Mouse (Mus musculus) stomach, postnatal 0 days (tissue): ENCODE measurements at regions not wholly inside any gene's neighbourhood (a gene's known extent, or its start where the extent isn't known, plus 50 kb on each side); places are given as distances from the start of the nearest gene placed in this dataset.

Experiments
- ATAC-seq: fragments of 200-750 bp; cut with Nextera tagmentation; 2 replicates; pipeline ENCODE4 v1.8.0; 2017; ENCODE audit not compliant: low FRiP score, low TSS enrichment
- DNase-seq: peaks from one replicate; pipeline ENCODE4 v3.0.0-alpha.2; 2016; ENCODE audit warnings: low spot score
- H3K27ac ChIP-seq: fragments of 300-500 bp; sonication (generic); replicated peaks from 2 replicates; pipeline ENCODE4 v1.5.1; 2014; ENCODE audit warnings: mild to moderate bottlenecking, control low read depth
- H3K27me3 ChIP-seq: fragments of 300-500 bp; sonication (generic); 2 replicates; pipeline ENCODE4 v1.6.1; 2014; ENCODE audit warnings: low read length; ENCODE audit not compliant: control insufficient read depth, insufficient read depth
- H3K36me3 ChIP-seq: fragments of 300-500 bp; sonication (generic); 2 replicates; pipeline ENCODE4 v1.6.1; 2014; ENCODE audit warnings: low read length, mixed read lengths; ENCODE audit not compliant: control insufficient read depth, insufficient read depth
- H3K4me1 ChIP-seq: fragments of 300-500 bp; sonication (generic); replicated peaks from 2 replicates; pipeline ENCODE4 v1.6.1; 2014; ENCODE audit warnings: antibody characterized with exemption; ENCODE audit not compliant: control insufficient read depth, insufficient read depth
- H3K4me2 ChIP-seq: fragments of 300-500 bp; sonication (generic); replicated peaks from 2 replicates; pipeline ENCODE4 v1.6.1; 2014; ENCODE audit warnings: low read depth, mild to moderate bottlenecking, control low read depth, moderate library complexity
- H3K4me3 ChIP-seq: fragments of 300-500 bp; sonication (generic); 2 replicates; pipeline ENCODE4 v1.5.1; 2014; ENCODE audit warnings: low read depth, low read length, control low read depth
- H3K9ac ChIP-seq: fragments of 300-500 bp; sonication (generic); 2 replicates; pipeline ENCODE4 v1.6.1; 2014; ENCODE audit warnings: mild to moderate bottlenecking, low read length, control low read depth, mixed read lengths
- H3K9me3 ChIP-seq: fragments of 300-500 bp; sonication (generic); 2 replicates; pipeline ENCODE4 v1.6.1; 2016; ENCODE audit warnings: low read length; ENCODE audit not compliant: control insufficient read depth
- CTCF ChIP-seq: IDR thresholded peaks from 2 replicates; pipeline ENCODE4 v1.5.1; 2016; ENCODE audit warnings: antibody characterized with exemption, low read depth, mild to moderate bottlenecking, moderate library complexity
- EP300 ChIP-seq: optimal IDR thresholded peaks from 2 replicates; pipeline ENCODE3; 2016; ENCODE audit warnings: antibody characterized with exemption
- WGBS: fragments of 180-500 bp; shearing (Covaris S2); extraction: QIAGEN DNeasy Blood & Tissue Kit; methylation state at CpG from one replicate; pipeline ENCODE4 v1.1.7; 2014; 5-methylcytosine and 5-hydroxymethylcytosine counted together

DNA sequence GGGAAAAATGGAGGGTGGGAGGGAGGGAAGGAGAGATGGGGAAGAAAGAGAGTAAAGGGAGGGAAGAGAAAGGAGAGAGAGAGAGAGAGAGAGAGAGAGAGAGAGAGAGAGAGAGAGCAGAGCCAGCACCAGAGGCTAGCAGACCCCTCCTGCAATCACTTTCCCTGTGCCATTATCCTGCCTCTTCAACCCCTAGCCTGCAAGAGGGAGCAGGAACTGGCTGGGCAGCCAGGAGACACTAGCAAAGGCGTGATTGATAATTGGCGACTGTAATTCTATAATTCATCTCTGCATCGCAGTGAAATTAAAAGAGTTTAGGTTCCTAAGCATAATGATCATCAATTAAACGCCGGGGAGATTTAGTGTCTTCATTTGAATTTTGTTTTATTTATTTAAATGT lies 190.1 kb upstream of the 4931429L15Rik start:
- H3K27ac ChIP-seq = no peak overlapping the region
- no peak overlapping the region for H3K4me2 ChIP-seq
- H3K27me3 ChIP-seq = no peaks in the 10 kb centered on the region
- no peak for TF ChIP-seq CTCF
- 57% methylated on average over 5 of the region's 5 CpGs for WGBS
- no peak for ATAC-seq
- no peaks in the 10 kb centered on the region for H3K9me3 ChIP-seq
- H3K9ac ChIP-seq = no peak overlapping the region
- no peaks in the 10 kb centered on the region for H3K4me1 ChIP-seq
- DNase-seq = no peak
- H3K4me3 ChIP-seq = no peak overlapping the region
- H3K36me3 ChIP-seq = no peaks in the 10 kb centered on the region

DNA sequence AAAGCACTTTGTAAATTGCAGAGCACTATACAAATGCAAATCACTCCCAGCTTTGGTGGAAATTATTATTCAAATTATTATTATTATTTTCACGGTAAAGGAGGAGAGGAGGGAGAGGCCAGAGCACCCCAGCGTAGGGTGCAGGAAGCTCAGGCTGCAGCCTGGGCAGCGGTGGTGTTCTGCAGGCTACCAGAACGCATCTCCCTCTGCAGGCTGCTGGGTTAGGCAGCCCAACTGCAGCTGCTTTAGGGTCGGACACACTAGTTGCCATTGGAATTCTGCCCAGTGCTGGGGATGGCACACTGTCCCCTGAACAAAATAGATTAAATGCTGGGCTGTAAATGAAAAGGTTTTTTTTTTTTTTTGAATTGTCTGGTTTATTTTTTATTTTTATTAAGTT lies 189.7 kb upstream of the 4931429L15Rik start:
- DNase-seq = no peak
- H3K4me3 ChIP-seq = no peak overlapping the region
- no peak overlapping the region for H3K9ac ChIP-seq

DNA sequence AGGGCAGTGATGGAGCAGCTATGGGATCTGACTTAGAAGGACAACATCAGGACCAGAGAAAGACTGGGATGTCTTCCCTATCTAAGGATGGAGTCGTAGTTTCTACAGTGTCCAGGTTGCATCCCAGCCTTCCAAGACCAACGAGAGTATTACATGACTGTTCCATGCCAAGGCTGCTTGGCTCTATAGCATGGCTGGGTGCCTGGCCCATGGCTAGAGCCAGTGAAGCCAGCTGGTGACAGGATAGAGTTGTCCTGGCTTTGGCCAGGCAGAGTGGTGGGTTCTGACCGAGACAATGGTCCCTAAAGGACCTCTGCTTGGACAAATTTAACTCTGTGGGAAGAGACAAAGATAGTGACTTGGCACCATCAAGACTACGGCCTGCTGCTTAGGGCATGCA lies 187.2 kb upstream of the 4931429L15Rik start:
- Histone ChIP-seq H3K4me3 (no peak overlapping the region), H3K9ac (no peak overlapping the region), H3K9me3 (no peaks in the 10 kb centered on the region), H3K36me3 (no peaks in the 10 kb centered on the region), H3K4me1 (no peaks in the 10 kb centered on the region), H3K27ac (no peak overlapping the region), H3K4me2 (no peak overlapping the region), H3K27me3 (no peaks in the 10 kb centered on the region)
- DNase-seq (no peak), ATAC-seq (no peak)
- TF ChIP-seq EP300 (no peak), CTCF (no peak)
- 80% methylated on average over 4 of the region's 4 CpGs for WGBS

More for the DNA sequence above, 189.7 kb upstream of the 4931429L15Rik start:
- no peak overlapping the region for H3K4me2 ChIP-seq
- ATAC-seq = no peak
- H3K9me3 ChIP-seq = no peaks in the 10 kb centered on the region
- H3K36me3 ChIP-seq = no peaks in the 10 kb centered on the region
- H3K27ac ChIP-seq = no peak overlapping the region
- H3K27me3 ChIP-seq = no peaks in the 10 kb centered on the region
- WGBS = 23% methylated on average over 5 of the region's 5 CpGs
- TF ChIP-seq CTCF = no peak
- TF ChIP-seq EP300 = no peak
- no peaks in the 10 kb centered on the region for H3K4me1 ChIP-seq

DNA sequence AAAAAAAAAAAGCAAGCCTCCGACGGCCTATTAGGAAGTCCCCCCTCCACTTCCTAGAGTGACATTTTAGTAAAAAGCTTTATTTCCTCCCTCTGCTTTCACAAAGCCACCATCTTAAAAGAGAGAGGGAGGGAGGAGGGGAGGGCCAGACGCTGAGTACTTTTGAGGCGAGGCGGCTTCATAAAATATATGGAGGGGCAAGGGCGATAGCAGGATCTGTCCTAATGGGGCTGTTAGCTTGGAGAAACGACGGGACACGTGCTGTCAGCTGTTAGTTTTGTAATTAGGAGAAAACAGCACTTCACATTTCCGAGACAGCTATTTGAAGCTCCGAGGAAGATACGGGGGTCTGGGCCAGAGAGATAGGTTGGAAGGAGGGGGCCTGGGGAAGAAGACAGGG lies 184.8 kb upstream of the 4931429L15Rik start:
- Histone ChIP-seq H3K27ac (no peak overlapping the region), H3K27me3 (no peaks in the 10 kb centered on the region), H3K9me3 (no peaks in the 10 kb centered on the region), H3K4me1 (no peaks in the 10 kb centered on the region), H3K9ac (no peak overlapping the region), H3K36me3 (no peaks in the 10 kb centered on the region), H3K4me2 (no peak overlapping the region), H3K4me3 (no peak overlapping the region)
- no peak for DNase-seq
- ATAC-seq = no peak
- WGBS = 53% methylated on average over 12 of the region's 12 CpGs
- TF ChIP-seq EP300 = no peak
- TF ChIP-seq CTCF = no peak

DNA sequence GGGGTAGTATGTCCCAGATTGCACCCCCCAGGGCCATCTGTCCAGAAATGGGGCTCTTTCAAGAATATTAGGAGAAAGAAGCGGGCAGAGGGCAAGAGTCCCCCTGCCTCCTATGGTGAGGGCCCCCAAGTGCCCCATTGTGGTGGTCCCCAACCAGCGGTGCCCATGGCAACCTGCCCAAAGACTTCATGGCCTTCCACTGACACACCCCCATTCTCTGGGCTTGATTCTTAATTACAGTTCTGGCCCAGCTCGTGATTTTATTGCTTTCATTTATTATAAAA lies 184.3 kb upstream of the 4931429L15Rik start:
- H3K9me3 ChIP-seq = no peaks in the 10 kb centered on the region
- DNase-seq = no peak
- no peak for TF ChIP-seq EP300
- no peak for TF ChIP-seq CTCF

DNA sequence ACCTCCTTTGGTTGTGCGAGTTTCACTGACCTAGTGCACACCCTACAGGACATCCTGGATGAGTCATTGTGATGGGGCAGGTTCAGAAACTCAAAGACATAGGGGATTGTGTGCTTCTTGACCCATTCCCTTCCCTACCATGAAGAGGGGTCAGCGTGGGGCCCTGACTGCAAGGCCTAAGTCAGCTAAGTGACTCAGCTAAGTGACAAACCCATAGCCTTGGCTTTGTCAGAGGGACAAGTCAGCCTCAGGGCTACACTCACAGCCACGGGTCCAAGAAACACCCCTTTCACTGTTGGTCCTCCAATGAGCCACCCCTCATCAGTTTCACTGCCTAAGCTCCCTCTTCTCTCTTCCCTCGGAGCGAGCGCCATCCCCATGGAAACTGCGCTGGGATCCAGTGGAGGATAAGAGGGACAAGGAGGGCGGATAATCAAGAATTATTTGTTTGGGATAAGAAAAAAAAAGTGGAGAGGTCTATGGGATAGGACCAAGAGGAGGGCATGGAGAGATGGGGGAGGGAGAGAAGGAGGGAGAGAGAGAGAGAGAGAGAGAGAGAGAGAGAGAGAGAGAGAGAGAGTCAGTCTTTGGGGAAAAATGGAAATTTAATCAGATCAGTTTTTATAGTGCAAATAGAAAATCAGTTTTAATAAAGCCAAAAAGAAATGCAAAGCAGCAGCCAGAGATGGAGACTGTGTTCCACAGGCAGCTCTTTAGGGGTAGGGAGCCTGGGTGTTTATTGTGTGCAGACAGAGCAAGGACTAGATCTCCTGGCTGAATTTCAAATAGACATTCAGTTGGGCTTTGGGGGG lies 183.7 kb upstream of the 4931429L15Rik start:
- Histone ChIP-seq H3K36me3 (no peaks in the 10 kb centered on the region), H3K4me2 (no peak overlapping the region), H3K27ac (no peak overlapping the region), H3K9ac (no peak overlapping the region), H3K27me3 (no peaks in the 10 kb centered on the region), H3K4me3 (no peak overlapping the region), H3K9me3 (no peaks in the 10 kb centered on the region), H3K4me1 (no peaks in the 10 kb centered on the region)
- DNase-seq (no peak), ATAC-seq (no peak)
- WGBS = 74% methylated on average over 8 of the region's 8 CpGs
- TF ChIP-seq EP300 (no peak), CTCF (no peak)

More for the DNA sequence above, 184.3 kb upstream of the 4931429L15Rik start:
- WGBS = 63% methylated on average over 3 of the region's 3 CpGs
- no peaks in the 10 kb centered on the region for H3K4me1 ChIP-seq
- no peaks in the 10 kb centered on the region for H3K36me3 ChIP-seq
- no peak overlapping the region for H3K27ac ChIP-seq
- no peak overlapping the region for H3K9ac ChIP-seq
- H3K27me3 ChIP-seq = no peaks in the 10 kb centered on the region
- no peak for ATAC-seq
- H3K4me3 ChIP-seq = no peak overlapping the region
- no peak overlapping the region for H3K4me2 ChIP-seq
